Comparison of ENCODE assay signal across 7 mouse cellular contexts in genomic region chr7:112094923-112095322, GRCm38 (mm10).
DNase-seq lines count a peak whose midpoint lies in the region; ATAC-seq and TF ChIP-seq lines count a peak whose summit lies in the region.
"Not testable (repeated sequence)": the region's sequence is repeated elsewhere in the genome, so short reads cannot be mapped to it uniquely, and the experiment has no call there.

No protein-coding gene starts in this region.

- WGBS in midbrain, embryonic 11.5 days: 90% methylated on average over 4 of the region's 4 CpGs

- H3K4me2 ChIP-seq in CH12.LX (ENCODE audit: insufficient read depth, low read depth, poor library complexity, severe bottlenecking); midbrain, embryonic 11.5 days: not testable (repeated sequence)

- not testable (repeated sequence) for H3K9ac ChIP-seq in CH12.LX (ENCODE audit: insufficient read depth, low read depth); MEL (ENCODE audit: control insufficient read depth, low read depth, low read length, poor library complexity, severe bottlenecking); midbrain, embryonic 11.5 days (ENCODE audit: low read length)

- not testable (repeated sequence) for TF ChIP-seq RAD21 in CH12.LX (IDR thresholded peaks at IDR 0.05; ENCODE audit: low read depth, low read length); MEL (IDR thresholded peaks at IDR 0.05; ENCODE audit: low read depth, low read length)

- not testable (repeated sequence) for TF ChIP-seq CTCF in CH12.LX (conservative IDR thresholded peaks at IDR 0.05 in 1 of 2, IDR thresholded peaks at IDR 0.05 in 1 of 2; ENCODE audit: low read depth in 2 of 2, low read length in 2 of 2); MEL (IDR thresholded peaks at IDR 0.05 in 2 of 3, conservative IDR thresholded peaks at IDR 0.05 in 1 of 3; ENCODE audit: control insufficient read depth in 1 of 3, insufficient read depth in 1 of 3, low read depth in 2 of 3, low read length in 3 of 3, poor library complexity in 1 of 3, severe bottlenecking in 1 of 3)

- not testable (repeated sequence) for H3K79me2 ChIP-seq in CH12.LX (replicated peaks; ENCODE audit: control insufficient read depth, extremely low read depth, insufficient read depth, poor library complexity, severe bottlenecking); MEL (ENCODE audit: control insufficient read depth, insufficient read depth, low read length, poor library complexity)

- dilution Hi-C loops in CH12.LX (cut with MboI; ENCODE audit: extremely low pct_ligation_motif_present, extremely low pct_unique_long_range_greater_than_20kb, low sequenced_read_pairs): not testable (repeated sequence)

- H3K27me3 ChIP-seq in CH12.LX (replicated peaks); MEL (ENCODE audit: control insufficient read depth in 1 of 2, insufficient read depth in 2 of 2, low read length in 2 of 2); midbrain, embryonic 11.5 days (ENCODE audit: control insufficient read depth, insufficient read depth, low read length): not testable (repeated sequence)

- TF ChIP-seq POLR2A in CH12.LX (IDR thresholded peaks at IDR 0.05; ENCODE audit: low read depth, low read length); MEL (IDR thresholded peaks at IDR 0.05; ENCODE audit: control insufficient read depth in 1 of 2, insufficient read depth in 1 of 2, low read depth in 1 of 2, low read length in 2 of 2, poor library complexity in 1 of 2): not testable (repeated sequence)

- ATAC-seq in midbrain, embryonic 11.5 days (ENCODE audit: low FRiP score): not testable (repeated sequence)

- in situ Hi-C loops in CH12.LX (cut with MboI; ENCODE audit: low pct_ligation_motif_present, low pct_unique_long_range_greater_than_20kb, low sequenced_read_pairs): loop anchor here (5.0 kb wide), 1 partner anchor 67 kb away; no protein-coding TSS in a partner anchor

- H3K9me3 ChIP-seq in CH12.LX (replicated peaks; ENCODE audit: low read length); MEL (replicated peaks; ENCODE audit: insufficient read depth, low read length); midbrain, embryonic 11.5 days (ENCODE audit: control insufficient read depth, low read length): not testable (repeated sequence)

- H3K4me1 ChIP-seq in CH12.LX (ENCODE audit: control insufficient read depth in 1 of 2, insufficient read depth in 2 of 2): peaks cover 8 to 43% of the 10 kb centered on the region in 2 experiments; a peak in 2 of 4 replicates
- not testable (repeated sequence) for H3K4me1 ChIP-seq in MEL (ENCODE audit: control insufficient read depth in 1 of 2, insufficient read depth in 2 of 2, low read length in 2 of 2); midbrain, embryonic 11.5 days (ENCODE audit: control insufficient read depth, insufficient read depth, low read length)

- H3K4me3 ChIP-seq in CH12.LX (replicated peaks in 1 of 3; ENCODE audit: low read depth in 2 of 3, low read length in 2 of 3, poor library complexity in 1 of 3); MEL (ENCODE audit: control insufficient read depth in 1 of 2, insufficient read depth in 1 of 2, low read depth in 2 of 2, low read length in 2 of 2); midbrain, embryonic 11.5 days (ENCODE audit: low read depth, low read length): not testable (repeated sequence)

- TF ChIP-seq EP300 in CH12.LX (IDR thresholded peaks at IDR 0.05; ENCODE audit: low read length) (peak; percentile 78), MEL (IDR thresholded peaks at IDR 0.05; ENCODE audit: low read depth in 1 of 2, low read length in 2 of 2) (peak; percentile 68 to 75)

- H3K36me3 ChIP-seq in CH12.LX (replicated peaks in 1 of 2; ENCODE audit: control insufficient read depth in 1 of 2, insufficient read depth in 1 of 2, low read length in 1 of 2) (peaks cover 48 to 61% of the 10 kb centered on the region in 2 experiments), MEL (ENCODE audit: control insufficient read depth in 1 of 2, insufficient read depth in 2 of 2, low read length in 2 of 2) (peaks cover 9 to 30% of the 10 kb centered on the region in 2 experiments)
- not testable (repeated sequence) for H3K36me3 ChIP-seq in midbrain, embryonic 11.5 days (ENCODE audit: control insufficient read depth, insufficient read depth, low read length)

- DNase-seq in A20 (ENCODE audit: low read depth, low spot score) (peak; percentile 51), CH12.LX (ENCODE audit: extremely low read depth) (peak; percentile 77), MEL (ENCODE audit: low read depth, low spot score) (peak; percentile 70)
- DNase-seq in CD4-positive helper T cell, adult 2 months (ENCODE audit: low read depth, low spot score): peak; percentile 10
- DNase-seq in heart, adult 11 months: peak; percentile 51
- peak; percentile 41 for DNase-seq in induced T-regulatory cell, adult 2 months (ENCODE audit: low read depth)
- DNase-seq in midbrain, embryonic 11.5 days (ENCODE audit: low spot score, missing footprints): peak; percentile 31

- H3K27ac ChIP-seq in CH12.LX (ENCODE audit: insufficient read depth, low read depth); midbrain, embryonic 11.5 days (ENCODE audit: low read depth, low read length): not testable (repeated sequence)
- peak overlapping the region; percentile 65 for H3K27ac ChIP-seq in MEL (ENCODE audit: control insufficient read depth, low read depth, low read length)

TF ChIP-seq in CH12.LX, 34 proteins besides CTCF, POLR2A, EP300 and RAD21:
- TF ChIP-seq JUN (IDR thresholded peaks at IDR 0.05; ENCODE audit: insufficient read depth, low read depth, low read length) (peak; percentile 36; the same call in 1 of the 2 replicates), JUND (conservative IDR thresholded peaks at IDR 0.05; ENCODE audit: low read depth, low read length) (peak; percentile 62; the same call in 1 of the 2 replicates), ETS1 (conservative IDR thresholded peaks at IDR 0.05; ENCODE audit: low read depth, low read length) (peak; percentile 65; the same call in 1 of the 2 replicates), BHLHE40 (IDR thresholded peaks at IDR 0.05; ENCODE audit: low read depth, low read length) (peak; percentile 87), IRF4 (IDR thresholded peaks at IDR 0.05; ENCODE audit: low read depth, low read length) (peak; percentile 83), MAX (IDR thresholded peaks at IDR 0.05; ENCODE audit: low read length) (0 out of 2 replicates have a peak, but pooled peaks have one; percentile 29)
TF ChIP-seq in CH12.LX: peak in this region for 6; not testable (repeated sequence) for 28.

TF ChIP-seq in MEL, 35 proteins besides CTCF, POLR2A, EP300 and RAD21:
- TF ChIP-seq MXI1 (IDR thresholded peaks at IDR 0.05; ENCODE audit: low read depth, low read length): peak; percentile 79; the same call in 1 of the 2 replicates
- peak; percentile 33; the same call in 1 of the 2 replicates for TF ChIP-seq MYB (IDR thresholded peaks at IDR 0.05; ENCODE audit: low read depth, low read length)
- peak; percentile 71 for TF ChIP-seq MAX (IDR thresholded peaks at IDR 0.05; ENCODE audit: low read length)
- 0 out of 2 replicates have a peak, but pooled peaks have one; percentile 11 for TF ChIP-seq USF1 (IDR thresholded peaks at IDR 0.05; ENCODE audit: low read depth, low read length)
- TF ChIP-seq BHLHE40 (IDR thresholded peaks at IDR 0.05; ENCODE audit: borderline replicate concordance, low read depth, low read length): peak; percentile 68; the same call in 1 of the 2 replicates
- TF ChIP-seq SIN3A (IDR thresholded peaks at IDR 0.05; ENCODE audit: low read length): peak; percentile 73
- TF ChIP-seq MYC (IDR thresholded peaks at IDR 0.05; ENCODE audit: low read depth, low read length): peak; percentile 83
- 0 out of 2 replicates have a peak, but pooled peaks have one; percentile 29 for TF ChIP-seq TCF12 (IDR thresholded peaks at IDR 0.05; ENCODE audit: low read depth, low read length)
- peak; percentile 54; the same call in 1 of the 2 replicates for TF ChIP-seq GABPA (IDR thresholded peaks at IDR 0.05; ENCODE audit: low read depth, low read length)
- TF ChIP-seq ETS1 (IDR thresholded peaks at IDR 0.05; ENCODE audit: low read depth, low read length): peak; percentile 95

Comparison
In these comparisons a context has a peak if more than half of its experiments do, and no peak if none do; other contexts are left out.
1. DNase-seq: peak in every context shown above with its lines; median percentile 77 in CH12.LX; 70 in MEL; 51 in A20; 51 in heart, adult 11 months; 41 in induced T-regulatory cell, adult 2 months; 31 in midbrain, embryonic 11.5 days; 10 in CD4-positive helper T cell, adult 2 months.